Mouse (Mus musculus): Measurements from ENCODE around the gene Itsn1. TPM values are rescaled to one million over a fixed set of nuclear protein-coding genes. Genes with fewer than 3 reads are reported as not detected.

Itsn1 gene
- total and polyA plus RNA-seq, 2 experiments from 2014 or later = 33.6 to 69.5 TPM

- no peaks in the 10 kb centered on the region for H3K27me3 ChIP-seq (ENCODE audit: insufficient read depth, low read length)
- H3K4me1 ChIP-seq (ENCODE audit: insufficient read depth, low read length) = no peaks in the 10 kb centered on the region
- no peak overlapping the region for H3K4me3 ChIP-seq (ENCODE audit: low read length)
- DNase-seq (ENCODE audit: low spot score) (no peak), ATAC-seq (no peak)
- H3K4me2 ChIP-seq (ENCODE audit: low read depth, low read length) = no peak overlapping the region
- WGBS = 91% methylated on average over 9 of the region's 9 CpGs
- H3K9ac ChIP-seq (replicated peaks; ENCODE audit: low read length) = no peak overlapping the region
- peaks cover 16% of the 10 kb centered on the region; the same call in 1 of the 2 replicates for H3K36me3 ChIP-seq (ENCODE audit: insufficient read depth, low read length)
- no peaks in the 10 kb centered on the region for H3K9me3 ChIP-seq (ENCODE audit: low read length)
- no peak overlapping the region for H3K27ac ChIP-seq
- no peak for TF ChIP-seq CTCF (IDR thresholded peaks at IDR 0.05; ENCODE audit: low read depth)
Observed at GRCm38 (mm10) chr16:91811876-91812275, 82.8 kb downstream of the Itsn1 start.

DNA sequence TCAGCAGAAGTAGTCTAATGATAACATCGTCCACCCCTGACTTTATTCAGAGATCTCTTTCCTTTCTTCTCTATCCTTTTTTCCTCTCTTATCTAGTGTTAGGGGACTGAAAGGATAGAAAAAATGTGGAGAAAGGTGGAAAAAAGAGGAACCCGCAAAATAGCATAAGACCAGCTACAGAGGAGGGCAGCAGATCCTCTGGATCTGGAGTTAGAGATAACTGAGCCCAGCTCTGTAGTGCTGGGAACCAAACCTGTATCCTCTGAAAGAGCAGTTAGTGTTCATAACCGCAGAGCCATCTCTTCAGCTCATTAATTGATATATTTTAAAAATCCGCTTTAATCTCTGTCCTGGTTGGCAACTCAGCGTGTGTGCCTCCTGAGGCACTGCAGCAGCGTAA, 84.5 kb downstream of the Itsn1 start:
- peaks cover 25% of the 10 kb centered on the region for H3K36me3 ChIP-seq (ENCODE audit: insufficient read depth, low read length)
- 89% methylated on average over 6 of the region's 6 CpGs for WGBS

GRCm38 (mm10) chr16:91815067-91815466, 86.0 kb downstream of the Itsn1 start:
- TF ChIP-seq CTCF (IDR thresholded peaks at IDR 0.05; ENCODE audit: low read depth) = no peak
- Histone ChIP-seq H3K27me3 (ENCODE audit: insufficient read depth, low read length) (no peaks in the 10 kb centered on the region), H3K4me2 (ENCODE audit: low read depth, low read length) (no peak overlapping the region), H3K9me3 (ENCODE audit: low read length) (no peaks in the 10 kb centered on the region), H3K9ac (replicated peaks; ENCODE audit: low read length) (no peak overlapping the region), H3K36me3 (ENCODE audit: insufficient read depth, low read length) (peaks cover 36% of the 10 kb centered on the region), H3K4me1 (ENCODE audit: insufficient read depth, low read length) (no peaks in the 10 kb centered on the region), H3K27ac (no peak overlapping the region), H3K4me3 (ENCODE audit: low read length) (no peak overlapping the region)
- no peak for DNase-seq (ENCODE audit: low spot score)
- ATAC-seq = no peak
- 69% methylated on average over 3 of the region's 3 CpGs for WGBS

More for the DNA sequence above, 84.5 kb downstream of the Itsn1 start:
- no peak for TF ChIP-seq CTCF (IDR thresholded peaks at IDR 0.05; ENCODE audit: low read depth)
- no peaks in the 10 kb centered on the region for H3K4me1 ChIP-seq (ENCODE audit: insufficient read depth, low read length)
- H3K27ac ChIP-seq = no peak overlapping the region
- DNase-seq (ENCODE audit: low spot score) (no peak), ATAC-seq (no peak)
- no peaks in the 10 kb centered on the region for H3K9me3 ChIP-seq (ENCODE audit: low read length)
- no peak overlapping the region for H3K4me2 ChIP-seq (ENCODE audit: low read depth, low read length)
- no peak overlapping the region for H3K9ac ChIP-seq (replicated peaks; ENCODE audit: low read length)
- H3K27me3 ChIP-seq (ENCODE audit: insufficient read depth, low read length) = no peaks in the 10 kb centered on the region
- H3K4me3 ChIP-seq (ENCODE audit: low read length) = no peak overlapping the region

DNA sequence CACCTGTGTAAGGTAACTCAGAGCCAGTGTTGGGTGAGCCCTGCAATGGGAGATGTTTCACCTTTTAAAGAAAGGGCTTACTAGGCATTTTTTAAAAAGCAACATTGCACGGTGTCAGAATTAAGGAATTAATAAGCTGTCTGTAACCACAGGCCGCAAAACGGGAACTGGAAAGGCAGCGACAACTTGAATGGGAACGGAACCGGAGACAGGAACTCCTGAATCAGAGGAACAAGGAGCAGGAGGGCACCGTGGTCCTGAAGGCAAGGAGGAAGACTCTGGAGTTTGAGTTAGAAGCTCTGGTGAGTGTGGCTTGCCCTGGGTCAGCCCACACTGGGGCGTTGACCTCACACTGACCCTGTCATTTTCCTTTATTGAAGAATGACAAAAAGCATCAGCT, 91.2 kb downstream of the Itsn1 start:
- no peak overlapping the region for H3K27ac ChIP-seq
- peaks cover 55% of the 10 kb centered on the region for H3K36me3 ChIP-seq (ENCODE audit: insufficient read depth, low read length)
- H3K4me3 ChIP-seq (ENCODE audit: low read length) = no peak overlapping the region
- DNase-seq (ENCODE audit: low spot score) = no peak
- ATAC-seq = no peak
- 92% methylated on average over 8 of the region's 8 CpGs for WGBS
- H3K4me1 ChIP-seq (ENCODE audit: insufficient read depth, low read length) = no peaks in the 10 kb centered on the region
- no peak overlapping the region for H3K9ac ChIP-seq (replicated peaks; ENCODE audit: low read length)
- H3K4me2 ChIP-seq (ENCODE audit: low read depth, low read length) = no peak overlapping the region
- H3K9me3 ChIP-seq (ENCODE audit: low read length) = no peaks in the 10 kb centered on the region
- TF ChIP-seq CTCF (IDR thresholded peaks at IDR 0.05; ENCODE audit: low read depth) = no peak
- no peaks in the 10 kb centered on the region for H3K27me3 ChIP-seq (ENCODE audit: insufficient read depth, low read length)

DNA sequence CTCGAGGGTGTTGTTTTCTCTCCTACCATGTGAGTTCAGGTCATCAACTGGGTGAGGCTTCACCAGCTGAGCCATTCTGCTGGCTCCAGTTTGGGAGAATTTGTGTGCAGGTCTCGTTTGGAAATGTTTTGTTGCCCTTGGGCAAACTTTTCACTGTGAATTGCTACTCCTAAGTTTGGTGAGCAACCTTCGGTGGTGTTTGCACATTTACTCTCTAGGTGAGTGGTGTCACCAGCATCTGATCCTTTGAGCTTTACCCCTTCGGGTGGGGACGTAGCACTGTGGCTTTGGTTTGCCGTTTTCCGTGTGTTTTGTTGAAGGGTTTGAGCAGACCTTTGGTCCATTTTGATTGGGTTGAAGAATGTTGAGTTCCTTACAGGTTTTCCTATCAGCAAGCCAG, 93.2 kb downstream of the Itsn1 start:
- H3K27ac ChIP-seq = no peak overlapping the region
- WGBS = 94% methylated on average over 7 of the region's 7 CpGs

GRCm38 (mm10) chr16:91822759-91823158, 93.7 kb downstream of the Itsn1 start:
- no peaks in the 10 kb centered on the region for H3K27me3 ChIP-seq (ENCODE audit: insufficient read depth, low read length)
- TF ChIP-seq CTCF (IDR thresholded peaks at IDR 0.05; ENCODE audit: low read depth) = no peak
- no peak overlapping the region for H3K9ac ChIP-seq (replicated peaks; ENCODE audit: low read length)
- H3K4me2 ChIP-seq (ENCODE audit: low read depth, low read length) = no peak overlapping the region
- H3K4me3 ChIP-seq (ENCODE audit: low read length) = no peak overlapping the region
- WGBS = 94% methylated on average over 6 of the region's 6 CpGs
- H3K4me1 ChIP-seq (ENCODE audit: insufficient read depth, low read length) = 0 out of 2 replicates have a peak, but pooled peaks cover 2% of the 10 kb centered on the region
- DNase-seq (ENCODE audit: low spot score) (no peak), ATAC-seq (no peak)
- H3K36me3 ChIP-seq (ENCODE audit: insufficient read depth, low read length) = peaks cover 38% of the 10 kb centered on the region
- no peak overlapping the region for H3K27ac ChIP-seq
- no peaks in the 10 kb centered on the region for H3K9me3 ChIP-seq (ENCODE audit: low read length)

More for the DNA sequence above, 93.2 kb downstream of the Itsn1 start:
- TF ChIP-seq CTCF (IDR thresholded peaks at IDR 0.05; ENCODE audit: low read depth) = no peak
- DNase-seq (ENCODE audit: low spot score) (no peak), ATAC-seq (no peak)
- Histone ChIP-seq H3K4me2 (ENCODE audit: low read depth, low read length) (no peak overlapping the region), H3K9ac (replicated peaks; ENCODE audit: low read length) (no peak overlapping the region), H3K36me3 (ENCODE audit: insufficient read depth, low read length) (peaks cover 40% of the 10 kb centered on the region), H3K9me3 (ENCODE audit: low read length) (no peaks in the 10 kb centered on the region), H3K4me1 (ENCODE audit: insufficient read depth, low read length) (no peaks in the 10 kb centered on the region), H3K4me3 (ENCODE audit: low read length) (no peak overlapping the region), H3K27me3 (ENCODE audit: insufficient read depth, low read length) (no peaks in the 10 kb centered on the region)

DNA sequence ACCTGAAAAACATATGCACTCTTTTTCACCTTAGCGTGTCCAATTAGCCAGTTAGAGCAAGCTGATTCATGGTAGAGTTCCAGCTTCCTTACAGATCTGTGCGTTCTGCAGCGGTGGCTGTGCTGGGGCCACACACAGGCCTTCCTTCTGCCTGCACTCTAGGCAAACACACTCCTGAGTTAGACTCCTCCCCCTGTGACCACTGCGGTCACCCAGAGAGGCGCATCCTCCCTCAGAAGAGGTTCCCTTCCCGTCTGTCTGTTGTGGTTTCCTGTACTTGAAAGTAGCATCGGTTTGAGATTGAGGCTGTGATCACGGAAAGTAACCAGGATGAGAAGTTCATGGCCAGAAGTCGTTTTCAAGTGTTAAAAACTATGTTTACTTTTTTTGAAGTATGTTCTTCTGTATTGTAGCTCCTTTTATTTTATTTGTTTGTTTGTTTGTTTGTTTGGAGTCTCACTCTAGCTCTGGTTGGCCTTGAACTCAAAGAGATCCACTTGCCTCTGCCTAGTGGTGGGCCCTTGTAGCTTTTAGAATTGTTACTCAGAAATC, 96.8 kb downstream of the Itsn1 start:
- Histone ChIP-seq H3K36me3 (ENCODE audit: insufficient read depth, low read length) (peaks cover 15% of the 10 kb centered on the region), H3K9ac (replicated peaks; ENCODE audit: low read length) (no peak overlapping the region), H3K4me2 (ENCODE audit: low read depth, low read length) (no peak overlapping the region), H3K4me3 (ENCODE audit: low read length) (no peak overlapping the region), H3K27ac (0 out of 2 replicates have a peak overlapping the region, but pooled peaks have one; percentile 22), H3K4me1 (ENCODE audit: insufficient read depth, low read length) (0 out of 2 replicates have a peak, but pooled peaks cover 2% of the 10 kb centered on the region), H3K27me3 (ENCODE audit: insufficient read depth, low read length) (no peaks in the 10 kb centered on the region), H3K9me3 (ENCODE audit: low read length) (no peaks in the 10 kb centered on the region)
- no peak for ATAC-seq
- WGBS = 74% methylated on average over 9 of the region's 9 CpGs
- TF ChIP-seq CTCF (IDR thresholded peaks at IDR 0.05; ENCODE audit: low read depth) = no peak
- no peak for DNase-seq (ENCODE audit: low spot score)
